Mouse (Mus musculus): ENCODE measurements around the gene Gm6993.

Gene Gm6993

DNA sequence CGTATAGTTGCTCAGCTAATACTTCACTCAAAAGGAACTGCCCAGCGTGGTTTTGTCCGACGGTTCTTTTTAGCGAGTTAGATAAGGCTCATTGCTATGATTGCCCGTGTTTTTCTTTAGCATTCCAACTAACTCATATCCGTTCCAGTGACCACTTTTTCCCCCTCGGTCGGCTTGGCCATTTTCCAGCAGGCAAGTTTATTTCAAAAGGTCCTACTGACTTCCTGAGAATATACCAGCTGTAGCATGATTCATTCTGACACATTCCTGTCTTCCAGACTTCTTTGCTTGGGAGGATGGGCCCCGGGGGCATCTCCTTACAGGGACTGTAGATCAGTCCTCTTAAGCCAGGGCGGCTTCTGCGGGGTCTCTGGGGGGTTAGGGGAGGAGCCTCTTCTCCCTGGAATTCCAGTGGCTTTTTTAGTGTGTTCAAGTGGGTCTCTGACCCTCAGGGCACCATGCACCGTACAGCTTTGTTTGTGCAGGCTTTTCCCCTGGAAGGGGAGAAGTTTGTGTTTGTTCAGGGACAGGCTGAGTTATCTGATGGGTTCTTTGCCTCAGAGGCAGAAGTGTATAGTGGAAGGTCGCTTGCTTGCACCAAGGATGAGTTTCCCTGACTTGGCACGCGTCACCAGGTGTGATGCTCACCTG lies 30.9 kb downstream of the Gm6993 start:
- no peak for DNase-seq (ENCODE audit: low spot score in 2 of 2)

DNA sequence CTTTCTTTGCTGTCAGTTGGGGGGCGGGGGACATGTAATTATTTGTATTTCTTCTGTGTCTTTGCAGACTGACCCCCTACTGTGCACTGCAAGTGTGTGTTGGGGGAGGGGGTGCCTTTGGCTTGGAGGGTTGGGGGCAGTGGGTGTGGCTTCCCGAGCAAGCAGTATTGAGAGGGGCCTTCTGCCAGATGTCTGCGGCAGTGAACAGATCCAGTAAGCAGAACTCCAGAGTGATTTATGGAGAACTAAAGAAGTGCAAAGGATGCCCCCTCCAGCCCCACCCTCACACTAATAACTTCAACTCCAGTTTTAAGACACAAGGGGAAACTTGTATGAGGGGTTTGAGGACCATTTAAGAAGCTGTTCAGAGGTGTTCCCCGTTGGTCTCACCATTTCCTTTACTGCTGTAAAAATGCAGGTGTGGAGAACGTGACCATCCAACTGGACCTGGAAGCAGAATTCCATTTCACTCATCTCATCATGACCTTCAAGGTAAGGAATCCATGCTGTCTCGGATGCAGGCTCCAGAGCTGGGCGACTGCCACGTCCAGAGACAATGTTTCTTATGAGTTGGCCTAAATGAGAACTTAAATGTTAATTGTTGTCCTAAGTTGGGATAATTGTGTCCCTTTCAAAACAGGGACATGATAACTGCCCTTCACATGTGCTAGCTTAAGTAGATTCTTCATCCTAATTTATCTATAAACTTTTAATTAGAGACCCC lies 31.6 kb downstream of the Gm6993 start:
- no peak for DNase-seq (ENCODE audit: low spot score in 2 of 2)

DNA sequence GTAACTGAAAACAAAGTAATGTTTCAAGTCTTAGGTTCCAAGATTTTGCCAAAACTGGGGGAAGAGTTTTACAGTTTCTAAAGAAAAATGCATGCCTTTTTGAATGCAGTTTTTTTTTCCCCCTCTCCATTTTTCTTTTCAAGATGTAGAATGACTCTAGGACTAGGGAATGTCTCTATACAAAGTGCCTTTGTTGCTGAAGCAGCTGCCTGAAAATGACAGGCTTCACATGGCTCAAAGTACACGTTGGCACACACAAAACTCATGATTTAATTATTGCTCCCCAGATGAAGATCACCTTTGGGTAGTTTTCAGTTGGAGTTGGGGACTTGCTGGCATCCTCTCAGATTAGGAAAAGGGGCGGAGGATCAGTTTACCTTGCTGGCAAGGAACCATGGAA lies 32.3 kb downstream of the Gm6993 start:
- DNase-seq (ENCODE audit: low spot score in 2 of 2) = no peak

DNA sequence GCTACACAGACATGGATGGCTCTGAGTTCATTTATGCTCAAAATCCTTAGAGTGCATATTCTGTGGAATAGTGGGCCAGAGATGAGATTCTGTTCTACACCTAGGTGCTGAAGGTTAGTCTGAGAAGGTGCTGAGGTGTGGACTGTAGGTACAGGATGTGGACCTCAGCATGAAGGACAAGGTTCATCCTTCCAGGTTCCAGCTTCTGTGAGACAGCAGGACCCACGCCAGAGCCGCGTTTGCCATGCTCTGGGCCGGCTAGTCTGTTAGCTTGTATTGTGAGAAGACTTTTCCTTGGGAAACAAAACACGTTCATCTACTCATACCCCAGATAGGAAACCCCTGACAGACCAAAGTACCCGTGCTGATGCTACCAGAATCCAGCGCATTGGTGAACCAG lies 33.1 kb downstream of the Gm6993 start:
- DNase-seq (ENCODE audit: low spot score in 2 of 2) = no peak

DNA sequence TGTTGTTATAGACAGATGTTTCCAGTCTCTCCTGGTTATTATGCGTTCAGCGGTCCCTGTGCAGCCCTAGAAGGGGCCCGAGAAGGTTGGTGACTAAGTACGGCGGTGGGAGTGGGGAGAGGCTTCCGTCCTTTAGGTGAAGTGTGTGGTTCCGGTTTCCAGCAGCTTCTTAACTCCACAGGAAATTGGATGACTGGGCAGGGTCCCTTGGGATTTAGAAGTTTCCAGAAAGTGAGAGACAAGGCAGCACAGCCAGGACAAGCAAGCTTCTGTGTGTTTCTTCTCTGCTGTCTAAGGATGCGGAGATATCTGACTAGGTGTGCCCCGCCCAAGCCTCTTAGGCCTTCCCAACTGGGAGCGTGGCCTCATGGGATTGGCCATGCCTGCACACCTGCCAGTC lies 34.8 kb downstream of the Gm6993 start:
- no peak for DNase-seq (ENCODE audit: low spot score in 2 of 2)

DNA sequence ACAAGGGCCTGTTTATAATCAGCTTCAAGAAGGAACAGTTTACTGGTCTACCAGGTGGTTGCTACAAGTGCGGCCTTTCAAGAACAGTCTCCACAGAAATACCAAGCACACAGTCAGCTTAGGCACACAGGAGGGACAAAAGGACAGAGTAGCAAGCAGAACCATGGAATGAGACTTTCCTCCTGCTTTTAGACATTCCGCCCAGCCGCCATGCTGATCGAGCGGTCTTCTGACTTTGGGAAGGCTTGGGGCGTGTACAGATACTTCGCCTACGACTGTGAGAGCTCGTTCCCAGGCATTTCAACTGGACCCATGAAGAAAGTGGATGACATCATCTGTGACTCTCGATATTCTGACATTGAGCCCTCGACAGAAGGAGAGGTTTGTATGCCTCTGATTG lies 37.7 kb downstream of the Gm6993 start:
- DNase-seq (ENCODE audit: low spot score in 2 of 2) = no peak

DNA sequence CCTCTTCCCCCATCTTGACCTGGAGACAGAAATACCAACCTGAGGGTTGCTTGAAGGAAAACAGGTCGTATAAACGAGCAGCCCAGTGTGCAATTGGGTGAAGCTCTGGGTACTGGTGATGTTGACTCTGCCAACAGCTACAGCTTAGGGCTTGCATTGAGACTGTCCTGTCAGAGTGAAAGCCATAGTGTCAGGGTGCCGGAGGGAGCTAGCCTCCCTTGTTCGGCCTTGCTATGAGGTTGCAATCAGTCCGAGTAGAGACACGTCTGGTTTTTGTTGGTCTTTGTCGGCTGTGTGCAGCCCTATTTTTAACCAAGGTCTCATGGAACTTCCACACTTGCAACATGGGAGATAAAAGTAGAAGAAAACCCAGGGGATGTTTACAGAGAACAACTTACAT lies 39.7 kb downstream of the Gm6993 start:
- no peak for DNase-seq (ENCODE audit: low spot score in 2 of 2)

DNA sequence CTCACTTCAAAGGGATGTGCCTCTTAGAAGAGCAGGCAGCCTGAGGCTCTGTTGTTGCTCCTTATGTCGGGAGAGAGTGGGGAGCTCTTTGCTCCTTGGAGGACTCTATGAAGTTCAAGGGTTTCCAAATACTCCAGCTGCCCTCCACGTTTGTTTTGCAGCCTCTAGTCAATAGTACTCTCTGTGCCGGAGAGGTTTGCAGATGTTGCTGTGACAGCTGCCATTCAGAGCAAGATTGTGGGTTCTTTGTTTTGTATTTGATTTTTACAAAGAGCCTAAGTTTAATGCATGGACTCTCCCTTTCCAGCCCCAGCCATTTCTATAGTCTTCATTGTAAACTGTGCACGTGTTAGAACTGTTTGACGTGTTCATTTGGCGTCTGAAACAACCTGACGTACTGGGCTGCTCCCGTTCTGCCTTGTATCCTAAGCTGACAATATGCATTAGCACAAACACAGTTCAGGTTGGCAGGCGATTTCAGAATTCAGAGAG lies 40.6 kb downstream of the Gm6993 start:
- DNase-seq (ENCODE audit: low spot score in 2 of 2) = no peak

DNA sequence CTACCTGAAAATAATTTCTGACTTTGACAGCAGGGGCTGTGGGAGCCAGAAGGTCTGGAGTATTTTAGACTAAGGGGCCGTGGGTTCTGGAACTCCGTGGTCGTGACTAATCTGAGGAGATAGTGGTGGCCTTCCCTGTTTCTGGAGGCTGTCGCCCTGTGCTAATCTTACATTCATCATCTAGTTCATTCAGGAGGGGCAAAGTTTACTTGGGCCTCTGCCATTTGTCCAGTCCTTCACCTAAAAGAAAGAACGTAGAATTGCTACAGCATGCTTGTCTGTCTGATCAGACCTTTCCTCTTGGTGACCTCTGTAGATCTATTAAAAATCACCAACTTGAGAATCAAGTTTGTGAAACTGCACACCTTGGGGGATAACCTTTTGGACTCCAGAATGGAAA lies 41.7 kb downstream of the Gm6993 start:
- no peak for DNase-seq (ENCODE audit: low spot score in 2 of 2)

DNA sequence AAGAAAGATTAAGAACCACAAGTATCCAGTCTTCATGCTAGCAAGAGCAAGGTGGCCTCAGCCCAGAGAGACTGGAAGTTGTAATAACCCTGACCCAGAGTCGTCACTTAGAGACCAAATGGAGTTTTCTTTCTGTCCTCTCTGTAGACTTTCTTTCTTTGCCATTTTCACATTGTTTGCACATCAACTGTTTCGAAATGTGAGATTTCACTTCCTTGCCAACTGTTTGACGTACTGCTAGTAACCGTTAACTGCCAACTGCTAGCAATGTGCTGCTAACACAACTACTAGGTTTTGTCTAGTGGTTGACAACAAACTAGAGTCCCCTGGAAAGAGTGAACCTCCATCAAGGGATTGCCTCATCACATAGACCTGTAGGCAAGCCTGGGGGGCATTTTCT lies 42.6 kb downstream of the Gm6993 start:
- no peak for DNase-seq (ENCODE audit: low spot score in 2 of 2)

DNA sequence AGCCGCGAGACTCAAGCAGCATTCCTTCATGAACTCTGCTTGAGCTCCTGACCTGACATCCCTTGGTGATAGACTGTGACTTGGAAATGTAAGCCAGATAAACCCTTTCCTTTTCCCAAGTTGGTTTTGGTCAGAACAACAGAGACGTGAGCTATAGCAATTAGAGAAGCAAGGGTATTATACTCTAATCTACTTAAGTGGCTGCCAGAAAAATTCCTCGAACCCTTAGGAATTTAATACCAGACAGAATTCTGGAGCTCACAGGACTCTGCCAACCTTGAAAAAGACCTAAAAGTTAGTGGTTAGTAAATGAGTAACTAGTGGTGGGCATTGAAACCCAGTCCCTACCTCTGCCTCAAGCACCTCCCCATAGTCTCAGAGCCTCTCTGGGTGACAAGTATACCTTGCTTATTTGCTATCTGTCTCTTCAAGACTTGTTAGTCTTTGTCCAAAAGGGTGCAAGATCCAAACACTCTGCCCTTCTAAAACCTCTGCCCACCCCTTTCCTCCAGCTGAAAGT lies 43.1 kb downstream of the Gm6993 start:
- no peak for DNase-seq (ENCODE audit: low spot score in 2 of 2)

DNA sequence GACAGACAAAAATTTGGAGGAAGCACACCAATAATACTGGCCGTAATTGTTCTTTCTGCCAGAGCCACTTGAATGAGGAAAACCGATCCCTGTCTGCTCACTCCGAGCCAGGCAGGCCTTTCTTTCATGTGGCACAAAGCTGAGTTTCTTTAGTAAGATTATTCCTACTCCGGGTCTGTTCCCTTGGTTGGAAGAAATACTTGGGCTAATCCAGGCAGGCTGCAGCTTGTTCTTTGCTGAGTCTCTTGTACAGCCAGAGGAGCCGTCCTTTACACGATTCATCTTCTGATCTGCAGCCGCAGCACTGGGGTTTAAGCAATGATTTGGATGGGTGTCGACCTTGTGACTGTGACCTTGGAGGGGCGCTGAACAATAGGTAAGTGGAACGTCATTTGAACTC lies 48.5 kb downstream of the Gm6993 start:
- DNase-seq (ENCODE audit: low spot score in 2 of 2) = no peak

Data from urinary bladder, postnatal 36 days (tissue).